Mouse (Mus musculus) B cell, adult 2 months (primary cell): ENCODE results near the gene Gstt2.
A peak's percentile ranks its signal among the peaks of the same experiment; 100 is the strongest.

ENCODE experiments used
- DNase-seq, 2 experiments: peaks; one replicate each; pipeline ENCODE4 v3.0.0; 2022

The Gstt2 gene

GRCm38 (mm10) chr10:75824530-75824929, 12.7 kb downstream of the Gstt2 start:
- no peak for DNase-seq

- DNase-seq, result no peak
These were observed 13.4 kb downstream of the Gstt2 start for GRCm38 (mm10) chr10:75823782-75824181.

GRCm38 (mm10) chr10:75822443-75822842, 14.8 kb downstream of the Gstt2 start, which contains the start of gene Gstt4:
Gstt4 (minus strand) TSS chr10:75822543.
- DNase-seq, result no peak

GRCm38 (mm10) chr10:75819882-75820281, 17.3 kb downstream of the Gstt2 start:
- no peak for DNase-seq

GRCm38 (mm10) chr10:75818641-75819040, 18.6 kb downstream of the Gstt2 start:
- DNase-seq, result no peak

GRCm38 (mm10) chr10:75804217-75804616, 33.0 kb downstream of the Gstt2 start:
- no peak for DNase-seq

- DNase-seq, result peak; percentile 38 to 48
These were observed 39.0 kb downstream of the Gstt2 start, which contains the start of gene Gstt1 for GRCm38 (mm10) chr10:75798176-75798696. Gstt1 (minus strand) TSS chr10:75798584.

GRCm38 (mm10) chr10:75797619-75798175, 39.5 kb downstream of the Gstt2 start:
- DNase-seq, result peak; percentile 25 to 30

- DNase-seq, result no peak
These were observed 40.3 kb downstream of the Gstt2 start for GRCm38 (mm10) chr10:75796731-75797516.

- no peak for DNase-seq
These were observed 42.3 kb downstream of the Gstt2 start for GRCm38 (mm10) chr10:75794880-75795279.

GRCm38 (mm10) chr10:75790773-75791172, 46.5 kb downstream of the Gstt2 start:
- DNase-seq, result no peak

- no peak for DNase-seq
These were observed 47.4 kb downstream of the Gstt2 start for GRCm38 (mm10) chr10:75789841-75790240.

- no peak for DNase-seq
These were observed 48.0 kb downstream of the Gstt2 start for GRCm38 (mm10) chr10:75789081-75789735.

GRCm38 (mm10) chr10:75788277-75788676, 48.9 kb downstream of the Gstt2 start:
- no peak for DNase-seq

GRCm38 (mm10) chr10:75785442-75785841, 51.8 kb downstream of the Gstt2 start:
- no peak for DNase-seq
